Mouse (Mus musculus): ENCODE data around the gene Stk39. TPM values are rescaled to one million over a fixed set of nuclear protein-coding genes. Genes with fewer than 3 reads are reported as not detected.

Stk39 gene
- polyA plus RNA-seq (2012; rRNA removed) (0.57 and 0.93 TPM in 2 replicates), polyA plus RNA-seq (2014; fragmentation: Nextera tagmentation; extraction: Ambion mirVana) (1.3 and 1.7 TPM in 2 replicates)

- WGBS (ENCODE audit: insufficient replicate concordance) = 2% methylated on average over 80 of the region's 99 CpGs
- DNase-seq (ENCODE audit: low read depth in 3 of 3, low spot score in 3 of 3) (peak in 2 of 3 experiments; percentile 12 to 25), ATAC-seq (ENCODE audit: insufficient read depth) (peak; percentile 69)
- Histone ChIP-seq H3K36me3 (replicated peaks; ENCODE audit: control insufficient read depth, insufficient read depth, low read depth) (no peaks in the 10 kb centered on the region), H3K4me1 (replicated peaks; ENCODE audit: control insufficient read depth in 2 of 2, insufficient read depth in 2 of 2, low read length in 1 of 2) (no peaks in the 10 kb centered on the region), H3K4me2 (ENCODE audit: low read depth) (peak within 1 kb of the TSS; percentile 67), H3K27me3 (ENCODE audit: control insufficient read depth, insufficient read depth, low read length) (peaks cover 40% of the 10 kb centered on the region), H3K4me3 (ENCODE audit: insufficient read depth in 1 of 2, low read depth in 2 of 2, low read length in 2 of 2) (peak within 1 kb of the TSS; percentile 57 to 58), H3K9me3 (ENCODE audit: control insufficient read depth, low read length) (no peaks in the 10 kb centered on the region), H3K27ac (no peak within 1 kb of the TSS), H3K9ac (replicated peaks) (no peak within 1 kb of the TSS)
- no peak for TF ChIP-seq CTCF (IDR thresholded peaks at IDR 0.05; ENCODE audit: low read depth)
- TF ChIP-seq EP300 (IDR thresholded peaks at IDR 0.05; ENCODE audit: low read depth) = no peak
Observed at GRCm38 (mm10) chr2:68471759-68472550, at the start of gene Stk39. TSS of gene Stk39 (minus strand) at chr2:68472268.

- DNase-seq (ENCODE audit: low read depth in 3 of 3, low spot score in 3 of 3) = no peak
- no peak for ATAC-seq (ENCODE audit: insufficient read depth)
- 40% methylated on average over 2 of the region's 2 CpGs for WGBS (ENCODE audit: insufficient replicate concordance)
- no peak for TF ChIP-seq CTCF (IDR thresholded peaks at IDR 0.05; ENCODE audit: low read depth)
- TF ChIP-seq EP300 (IDR thresholded peaks at IDR 0.05; ENCODE audit: low read depth) = no peak
- H3K4me3 ChIP-seq (ENCODE audit: insufficient read depth in 1 of 2, low read depth in 2 of 2, low read length in 2 of 2) = no peak overlapping the region
- H3K4me2 ChIP-seq (ENCODE audit: low read depth) = no peak overlapping the region
- H3K9me3 ChIP-seq (ENCODE audit: control insufficient read depth, low read length) = no peaks in the 10 kb centered on the region
- no peak overlapping the region for H3K27ac ChIP-seq
- H3K27me3 ChIP-seq (ENCODE audit: control insufficient read depth, insufficient read depth, low read length) = no peaks in the 10 kb centered on the region
- no peaks in the 10 kb centered on the region for H3K36me3 ChIP-seq (replicated peaks; ENCODE audit: control insufficient read depth, insufficient read depth, low read depth)
- H3K9ac ChIP-seq (replicated peaks) = no peak overlapping the region
- no peaks in the 10 kb centered on the region for H3K4me1 ChIP-seq (replicated peaks; ENCODE audit: control insufficient read depth in 2 of 2, insufficient read depth in 2 of 2, low read length in 1 of 2)
Observed at GRCm38 (mm10) chr2:68515409-68515808, 43.3 kb upstream of the Stk39 start.

DNA sequence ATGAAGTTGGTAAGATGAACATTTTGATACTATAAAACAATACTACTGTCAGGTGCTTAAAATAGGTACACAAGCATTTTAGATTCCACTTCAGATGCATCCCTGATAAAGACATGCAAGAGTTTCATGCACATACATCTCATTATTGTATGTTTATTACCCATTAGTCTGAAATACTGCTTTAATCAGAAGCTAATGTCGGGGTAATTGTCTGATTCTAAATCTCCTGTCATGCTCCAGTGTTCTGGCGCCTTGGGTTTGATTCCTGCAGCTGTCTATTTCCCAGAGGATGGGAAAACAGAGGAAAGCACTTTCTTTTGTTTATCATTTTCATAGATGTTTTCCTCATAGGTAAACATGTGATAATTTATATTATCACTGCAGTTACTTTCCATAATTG, 31.1 kb upstream of the Stk39 start:
- no peak overlapping the region for H3K4me3 ChIP-seq (ENCODE audit: insufficient read depth in 1 of 2, low read depth in 2 of 2, low read length in 2 of 2)
- H3K27ac ChIP-seq = no peak overlapping the region
- H3K9ac ChIP-seq (replicated peaks) = no peak overlapping the region
- no peaks in the 10 kb centered on the region for H3K9me3 ChIP-seq (ENCODE audit: control insufficient read depth, low read length)
- 53% methylated on average over 2 of the region's 2 CpGs for WGBS (ENCODE audit: insufficient replicate concordance)
- no peak for ATAC-seq (ENCODE audit: insufficient read depth)
- no peaks in the 10 kb centered on the region for H3K4me1 ChIP-seq (replicated peaks; ENCODE audit: control insufficient read depth in 2 of 2, insufficient read depth in 2 of 2, low read length in 1 of 2)
- no peaks in the 10 kb centered on the region for H3K36me3 ChIP-seq (replicated peaks; ENCODE audit: control insufficient read depth, insufficient read depth, low read depth)
- TF ChIP-seq CTCF (IDR thresholded peaks at IDR 0.05; ENCODE audit: low read depth) = no peak
- no peak for TF ChIP-seq EP300 (IDR thresholded peaks at IDR 0.05; ENCODE audit: low read depth)
- H3K27me3 ChIP-seq (ENCODE audit: control insufficient read depth, insufficient read depth, low read length) = no peaks in the 10 kb centered on the region
- no peak for DNase-seq (ENCODE audit: low read depth in 3 of 3, low spot score in 3 of 3)
- no peak overlapping the region for H3K4me2 ChIP-seq (ENCODE audit: low read depth)

DNA sequence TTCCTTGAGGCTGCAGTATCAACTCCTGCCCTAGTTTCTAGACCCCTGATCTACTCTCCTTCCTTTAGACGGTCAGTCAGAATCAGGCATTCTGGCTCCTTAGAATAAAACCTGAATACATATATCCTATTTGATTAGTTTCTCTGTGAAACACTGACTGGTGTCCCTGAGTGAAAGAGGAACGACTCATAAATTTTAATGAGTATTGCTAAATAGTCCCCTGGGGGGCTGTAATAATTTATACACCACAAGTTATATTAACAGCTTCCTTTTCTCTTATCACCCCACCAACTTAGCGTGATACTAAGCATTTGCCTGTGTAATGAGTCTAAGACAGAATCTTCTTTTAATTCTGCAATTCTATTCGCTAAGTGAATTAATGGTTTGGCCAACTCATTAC, 30.7 kb upstream of the Stk39 start:
- Histone ChIP-seq H3K4me1 (replicated peaks; ENCODE audit: control insufficient read depth in 2 of 2, insufficient read depth in 2 of 2, low read length in 1 of 2) (no peaks in the 10 kb centered on the region), H3K27me3 (ENCODE audit: control insufficient read depth, insufficient read depth, low read length) (no peaks in the 10 kb centered on the region), H3K9me3 (ENCODE audit: control insufficient read depth, low read length) (no peaks in the 10 kb centered on the region), H3K36me3 (replicated peaks; ENCODE audit: control insufficient read depth, insufficient read depth, low read depth) (no peaks in the 10 kb centered on the region), H3K4me2 (ENCODE audit: low read depth) (no peak overlapping the region), H3K4me3 (ENCODE audit: insufficient read depth in 1 of 2, low read depth in 2 of 2, low read length in 2 of 2) (no peak overlapping the region), H3K27ac (no peak overlapping the region), H3K9ac (replicated peaks) (no peak overlapping the region)
- WGBS (ENCODE audit: insufficient replicate concordance) = 58% methylated on average over 4 of the region's 4 CpGs
- DNase-seq (ENCODE audit: low read depth in 3 of 3, low spot score in 3 of 3) = no peak
- TF ChIP-seq CTCF (IDR thresholded peaks at IDR 0.05; ENCODE audit: low read depth) (no peak), EP300 (IDR thresholded peaks at IDR 0.05; ENCODE audit: low read depth) (no peak)
- ATAC-seq (ENCODE audit: insufficient read depth) = no peak

DNA sequence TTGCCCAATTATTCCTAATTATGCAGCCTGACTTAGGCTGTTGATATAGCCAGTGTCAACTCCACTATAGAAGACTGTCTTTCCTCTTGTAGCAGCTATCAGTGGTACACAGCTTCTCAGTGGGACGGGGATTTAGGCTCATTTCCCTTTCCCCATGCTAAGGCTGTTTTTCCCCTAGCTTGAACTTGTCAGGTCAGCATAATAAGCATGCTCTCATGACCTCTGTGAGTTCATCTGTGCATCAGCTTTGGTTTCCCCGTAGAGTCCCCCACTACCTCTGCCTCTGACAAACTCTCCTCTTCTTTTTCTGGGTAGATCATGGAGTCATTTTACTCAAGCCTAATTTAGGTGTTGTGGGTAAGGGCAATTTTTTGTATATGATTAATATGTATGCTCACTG, 30.2 kb upstream of the Stk39 start:
- Histone ChIP-seq H3K36me3 (replicated peaks; ENCODE audit: control insufficient read depth, insufficient read depth, low read depth) (no peaks in the 10 kb centered on the region), H3K4me1 (replicated peaks; ENCODE audit: control insufficient read depth in 2 of 2, insufficient read depth in 2 of 2, low read length in 1 of 2) (no peaks in the 10 kb centered on the region), H3K27ac (no peak overlapping the region), H3K4me3 (ENCODE audit: insufficient read depth in 1 of 2, low read depth in 2 of 2, low read length in 2 of 2) (no peak overlapping the region), H3K9ac (replicated peaks) (no peak overlapping the region), H3K9me3 (ENCODE audit: control insufficient read depth, low read length) (no peaks in the 10 kb centered on the region), H3K4me2 (ENCODE audit: low read depth) (no peak overlapping the region), H3K27me3 (ENCODE audit: control insufficient read depth, insufficient read depth, low read length) (no peaks in the 10 kb centered on the region)
- DNase-seq (ENCODE audit: low read depth in 3 of 3, low spot score in 3 of 3) (no peak), ATAC-seq (ENCODE audit: insufficient read depth) (no peak)
- WGBS (ENCODE audit: insufficient replicate concordance) = 44% methylated on average over 2 of the region's 2 CpGs
- TF ChIP-seq EP300 (IDR thresholded peaks at IDR 0.05; ENCODE audit: low read depth) (no peak), CTCF (IDR thresholded peaks at IDR 0.05; ENCODE audit: low read depth) (no peak)

Measured in liver, embryonic 14.5 days (tissue).